Mouse (Mus musculus) heart, embryonic 10.5 days (tissue): ENCODE measurements around the gene Dedd2. TPM values are rescaled to one million over a fixed set of nuclear protein-coding genes. Genes with fewer than 3 reads are reported as not detected.

Source experiments
- DNase-seq: peaks from one replicate; pipeline ENCODE4 v3.0.0-alpha.2; 2017; ENCODE audit warnings: low spot score
- H3K27ac ChIP-seq: fragments of 300-500 bp; sonication (generic); 2 replicates; pipeline ENCODE4 v1.5.1; 2016; ENCODE audit warnings: mild to moderate bottlenecking
- H3K27me3 ChIP-seq: fragments of 300-500 bp; sonication (generic); 2 replicates; pipeline ENCODE4 v1.6.1; 2016; ENCODE audit warnings: mild to moderate bottlenecking; ENCODE audit not compliant: poor library complexity, insufficient read depth, severe bottlenecking
- H3K36me3 ChIP-seq: fragments of 300-500 bp; sonication (generic); 2 replicates; pipeline ENCODE4 v1.6.1; 2016; ENCODE audit warnings: mild to moderate bottlenecking, moderate library complexity
- H3K4me1 ChIP-seq: fragments of 300-500 bp; sonication (generic); 2 replicates; pipeline ENCODE4 v1.6.1; 2016; ENCODE audit warnings: mild to moderate bottlenecking
- H3K4me3 ChIP-seq: fragments of 300-500 bp; sonication (generic); 2 replicates; pipeline ENCODE4 v1.5.1; 2016; ENCODE audit warnings: mild to moderate bottlenecking, moderate library complexity
- H3K9me3 ChIP-seq: fragments of 300-500 bp; sonication (generic); 2 replicates; pipeline ENCODE4 v1.6.1; 2016; ENCODE audit warnings: mild to moderate bottlenecking, moderate library complexity
- WGBS: fragments of 180-500 bp; shearing (Covaris S2); methylation state at CpG from one replicate; pipeline ENCODE4 v1.1.7; 2016; 5-methylcytosine and 5-hydroxymethylcytosine counted together
- polyA plus RNA-seq: library from polyadenylated mRNA; unstranded; fragments of >200 nt; fragmentation: Nextera tagmentation; extraction: Ambion mirVana; gene quantifications from 2 replicates; pipeline ENCODE4 v1.2.1, GENCODE M21; 2016

Gene Dedd2
- polyA plus RNA-seq, 1 experiment from 2014 or later: 8.1 TPM

GRCm38 (mm10) chr7:25240631-25241030 is 20.2 kb upstream of the Dedd2 start:
- H3K9me3 ChIP-seq: no peaks in the 10 kb centered on the region
- no peak overlapping the region for H3K4me3 ChIP-seq
- peaks cover 42% of the 10 kb centered on the region for H3K36me3 ChIP-seq
- no peaks in the 10 kb centered on the region for H3K27me3 ChIP-seq
- H3K27ac ChIP-seq: no peak overlapping the region
- DNase-seq: no peak
- H3K4me1 ChIP-seq: peaks cover 52% of the 10 kb centered on the region
- WGBS: 52% methylated on average over 7 of the region's 7 CpGs

GRCm38 (mm10) chr7:25238829-25239623 is 18.6 kb upstream of the Dedd2 start:
- Histone ChIP-seq H3K27ac (peak overlapping the region; percentile 96), H3K4me3 (peak overlapping the region; percentile 97), H3K9me3 (no peaks in the 10 kb centered on the region), H3K36me3 (peaks cover 42% of the 10 kb centered on the region), H3K4me1 (peaks cover 36% of the 10 kb centered on the region), H3K27me3 (no peaks in the 10 kb centered on the region)
- peak; percentile 96 for DNase-seq
- WGBS: 4% methylated on average over 30 of the region's 30 CpGs

DNA sequence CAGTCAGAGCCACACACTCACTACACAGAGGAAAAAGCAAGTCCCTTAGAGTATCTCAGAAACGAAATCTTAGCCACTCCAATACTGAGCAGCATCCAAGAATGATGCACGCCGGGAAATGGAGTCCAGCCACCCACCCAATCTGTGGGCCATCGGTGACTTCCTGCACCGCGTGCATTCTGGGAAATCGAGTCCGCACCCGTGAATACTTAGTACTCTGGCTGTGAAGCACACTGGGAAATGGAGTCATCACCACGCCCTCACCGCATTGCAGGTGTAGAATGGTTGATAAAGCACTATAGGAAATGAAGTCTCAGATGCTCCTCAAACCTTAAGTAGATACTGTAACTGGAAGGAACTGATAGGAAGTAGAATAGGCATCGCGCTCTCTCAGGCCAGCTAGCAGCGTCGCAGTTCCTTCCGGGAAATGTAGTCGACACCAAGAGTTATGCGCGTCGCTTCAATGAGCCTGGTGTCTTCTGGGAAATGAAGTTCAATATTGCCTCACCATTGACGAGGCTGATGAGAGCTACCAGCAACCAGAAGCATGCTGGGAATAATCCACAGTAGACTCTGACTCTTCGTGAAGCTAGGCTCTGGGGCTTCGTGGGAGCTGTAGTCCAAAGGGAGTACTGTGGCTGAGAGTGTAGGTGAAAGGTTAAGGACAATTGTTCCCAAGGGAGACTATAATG is 17.7 kb upstream of the Dedd2 start:
- peaks cover 42% of the 10 kb centered on the region for H3K36me3 ChIP-seq

GRCm38 (mm10) chr7:25237249-25238014 is 17.0 kb upstream of the Dedd2 start, which contains the start of gene Gsk3a:
TSS of gene Gsk3a (minus strand) at chr7:25237851.
- WGBS: under 1% methylated on average over 70 of the region's 76 CpGs
- H3K9me3 ChIP-seq: no peaks in the 10 kb centered on the region
- H3K27me3 ChIP-seq: no peaks in the 10 kb centered on the region
- peak within 1 kb of the TSS; percentile 96 for H3K27ac ChIP-seq
- peak within 1 kb of the TSS; percentile 97 for H3K4me3 ChIP-seq
- peak; percentile 99 for DNase-seq
- peaks cover 32% of the 10 kb centered on the region for H3K4me1 ChIP-seq
- H3K36me3 ChIP-seq: peaks cover 42% of the 10 kb centered on the region

More for the DNA sequence above, 17.7 kb upstream of the Dedd2 start:
- Histone ChIP-seq H3K9me3 (no peaks in the 10 kb centered on the region), H3K27me3 (no peaks in the 10 kb centered on the region), H3K4me1 (peaks cover 30% of the 10 kb centered on the region), H3K27ac (peak overlapping the region; percentile 96), H3K4me3 (peak overlapping the region; percentile 97)
- peak; percentile 99 for DNase-seq
- under 1% methylated on average over 23 of the region's 23 CpGs for WGBS

- no peak for DNase-seq
- H3K36me3 ChIP-seq: peaks cover 57% of the 10 kb centered on the region
- no peaks in the 10 kb centered on the region for H3K27me3 ChIP-seq
- peaks cover 24% of the 10 kb centered on the region for H3K4me1 ChIP-seq
- no peak overlapping the region for H3K27ac ChIP-seq
- 93% methylated on average over 5 of the region's 5 CpGs for WGBS
- peak overlapping the region; percentile 97; the same call in 1 of the 2 replicates for H3K4me3 ChIP-seq
- H3K9me3 ChIP-seq: no peaks in the 10 kb centered on the region
Observed at GRCm38 (mm10) chr7:25235526-25235925, 15.1 kb upstream of the Dedd2 start.

- Histone ChIP-seq H3K36me3 (peaks cover 79% of the 10 kb centered on the region), H3K27ac (no peak overlapping the region), H3K27me3 (no peaks in the 10 kb centered on the region), H3K9me3 (no peaks in the 10 kb centered on the region), H3K4me1 (peaks cover 15% of the 10 kb centered on the region), H3K4me3 (no peak overlapping the region)
- no peak for DNase-seq
- 78% methylated on average over 2 of the region's 2 CpGs for WGBS
Observed at GRCm38 (mm10) chr7:25233061-25233460, 12.6 kb upstream of the Dedd2 start.

DNA sequence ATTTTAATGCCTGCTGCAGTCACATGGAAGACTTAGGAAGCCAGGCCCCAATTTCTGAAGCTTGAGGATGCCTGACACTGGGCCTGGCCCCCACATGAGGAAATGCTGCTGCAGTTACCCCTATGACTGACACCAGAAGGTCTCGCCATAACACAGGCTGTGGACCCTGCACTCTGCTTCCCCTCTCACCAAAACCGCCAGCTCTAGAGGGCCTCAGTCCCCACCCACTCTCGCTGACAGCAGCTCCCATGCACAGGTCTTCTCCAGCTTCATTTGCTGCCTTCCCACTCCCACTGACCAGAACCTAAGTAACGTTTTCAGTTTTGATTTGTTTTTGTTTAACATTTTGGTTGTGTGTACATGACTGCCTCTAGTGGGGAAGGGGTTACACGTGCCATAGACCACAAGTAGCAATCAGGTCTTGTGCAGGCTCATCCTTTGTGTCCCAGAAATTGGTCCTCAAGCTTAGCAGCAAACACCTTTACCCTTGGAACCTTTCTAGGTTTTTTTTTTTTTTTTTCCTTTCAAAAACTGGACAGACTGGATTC is 11.8 kb upstream of the Dedd2 start:
- no peaks in the 10 kb centered on the region for H3K9me3 ChIP-seq
- peaks cover 15% of the 10 kb centered on the region for H3K4me1 ChIP-seq
- 71% methylated on average over 5 of the region's 5 CpGs for WGBS
- H3K36me3 ChIP-seq: peaks cover 88% of the 10 kb centered on the region
- no peak overlapping the region for H3K4me3 ChIP-seq
- H3K27ac ChIP-seq: no peak overlapping the region
- DNase-seq: no peak
- no peaks in the 10 kb centered on the region for H3K27me3 ChIP-seq

- H3K27me3 ChIP-seq: no peaks in the 10 kb centered on the region
- no peak for DNase-seq
- peaks cover 4% of the 10 kb centered on the region; the same call in 1 of the 2 replicates for H3K4me1 ChIP-seq
- WGBS: 92% methylated on average over 9 of the region's 9 CpGs
- no peaks in the 10 kb centered on the region for H3K9me3 ChIP-seq
- no peak overlapping the region for H3K27ac ChIP-seq
- peaks cover 100% of the 10 kb centered on the region for H3K36me3 ChIP-seq
- H3K4me3 ChIP-seq: no peak overlapping the region
Observed at GRCm38 (mm10) chr7:25230690-25231285, 10.4 kb upstream of the Dedd2 start.

DNA sequence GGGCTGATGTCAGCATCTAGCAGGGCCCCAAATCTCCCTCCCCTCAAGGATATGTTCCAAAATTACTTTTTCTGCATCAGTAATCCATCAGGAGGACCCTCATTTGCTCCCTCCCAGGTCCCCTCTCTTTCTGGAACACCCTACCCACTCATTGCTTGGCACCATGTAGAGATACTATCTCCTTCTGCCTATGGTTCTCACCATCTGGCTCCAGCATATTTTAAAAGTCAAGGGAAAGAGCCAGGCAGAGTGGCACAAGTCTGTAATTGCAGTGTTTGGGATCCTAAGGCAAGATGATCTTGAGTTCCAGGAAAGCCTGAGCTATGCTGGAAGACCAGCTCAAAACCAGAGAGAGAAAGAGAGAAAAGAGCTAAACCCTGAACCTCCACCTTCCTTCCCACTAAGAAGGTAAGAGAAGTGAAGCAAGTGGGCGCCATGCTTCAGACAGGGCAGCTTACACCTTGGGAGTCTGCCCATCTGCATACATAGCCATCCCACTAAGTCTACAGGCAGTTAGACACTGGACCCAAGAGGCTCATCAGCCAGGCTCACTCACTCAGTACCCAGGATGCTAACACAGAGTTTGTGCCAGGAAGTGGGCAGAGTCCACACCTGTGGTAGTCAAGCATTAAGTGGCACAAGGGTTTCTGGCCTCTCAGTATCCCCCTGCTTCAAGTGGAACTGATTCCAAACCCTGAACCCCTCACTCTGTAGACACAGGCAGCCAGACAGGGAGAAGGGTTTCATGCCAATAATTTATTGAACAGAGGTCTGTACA is 7.3 kb upstream of the Dedd2 start:
- DNase-seq: no peak
- H3K4me3 ChIP-seq: no peak overlapping the region
- peaks cover 4% of the 10 kb centered on the region; the same call in 1 of the 2 replicates for H3K4me1 ChIP-seq
- 87% methylated on average over 1 of the region's 1 CpGs for WGBS
- no peaks in the 10 kb centered on the region for H3K9me3 ChIP-seq
- H3K27me3 ChIP-seq: no peaks in the 10 kb centered on the region
- H3K27ac ChIP-seq: no peak overlapping the region
- H3K36me3 ChIP-seq: peaks cover 93% of the 10 kb centered on the region

DNA sequence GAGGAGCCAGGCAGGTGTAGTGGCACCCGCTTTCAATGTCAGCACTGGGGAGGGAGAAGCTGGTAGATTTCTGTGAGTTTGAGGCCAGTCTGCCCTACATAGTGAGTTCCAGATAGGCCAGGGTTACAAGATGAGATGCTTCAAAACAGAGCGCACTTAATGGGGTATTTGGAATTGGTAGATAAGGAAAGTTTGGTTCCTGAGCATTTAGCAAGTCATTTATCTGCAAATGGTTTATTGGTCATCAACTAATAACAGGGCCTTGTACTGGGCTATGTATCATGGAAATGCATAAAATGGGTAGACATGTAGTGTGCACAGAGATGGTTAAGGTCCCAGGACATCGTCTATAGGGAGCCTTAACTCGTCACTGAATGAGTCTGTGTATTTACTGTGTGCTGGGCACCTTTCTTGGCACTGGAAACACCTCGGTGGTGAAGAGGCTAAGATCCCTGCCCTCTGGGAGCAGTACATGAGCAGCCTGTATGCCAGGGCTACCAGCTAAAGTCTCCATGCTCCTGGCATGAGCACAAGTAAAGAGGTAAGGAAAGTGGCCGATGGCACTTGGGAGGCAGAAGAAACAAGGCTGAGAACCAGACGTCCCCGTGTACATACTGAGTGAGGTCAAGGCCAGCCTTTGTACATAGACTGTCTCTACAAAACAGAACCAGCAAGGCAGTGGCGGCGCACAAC is 2.0 kb upstream of the Dedd2 start:
- WGBS: 83% methylated on average over 10 of the region's 10 CpGs

DNA sequence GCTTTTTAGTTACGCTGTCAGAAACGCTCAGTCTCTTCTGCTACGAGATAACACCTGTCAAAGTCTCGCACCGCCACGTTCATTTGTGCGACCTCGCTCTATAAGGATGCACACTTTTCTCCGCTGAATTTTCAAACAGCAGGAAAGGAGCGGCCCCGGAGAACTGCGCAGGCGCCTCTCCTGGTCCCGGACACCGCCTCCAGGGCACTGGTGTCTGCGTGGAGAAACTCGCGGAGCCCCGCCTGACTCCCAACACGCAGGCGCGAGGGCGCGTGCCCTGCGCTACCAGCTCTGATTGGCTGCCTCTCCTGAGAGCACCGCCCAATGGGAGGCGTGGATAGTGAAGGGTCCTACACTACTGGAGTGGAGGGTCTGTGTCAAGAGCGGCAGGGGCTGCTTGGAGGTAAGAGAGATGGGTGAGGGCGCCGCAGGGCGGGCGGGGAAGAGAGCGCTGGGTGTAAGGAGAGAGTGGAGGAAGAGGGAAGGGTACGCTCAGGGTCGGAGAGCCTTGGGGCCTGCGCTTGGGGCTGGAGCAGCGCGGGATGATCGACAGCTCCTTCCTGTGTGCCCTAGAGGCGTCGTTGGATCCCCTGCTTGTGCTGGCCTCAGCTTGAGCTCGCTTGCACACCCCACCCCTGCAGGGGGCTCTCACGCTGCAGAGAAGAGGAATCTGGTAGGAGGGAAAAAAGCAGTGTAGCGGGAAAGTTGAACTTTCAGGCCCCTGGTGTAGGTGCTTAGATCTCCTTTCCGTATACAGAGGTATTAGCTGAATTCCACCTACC is 878 bp upstream of the Dedd2 start, which contains the start of gene Zfp526:
Gene Zfp526, plus strand, starts transcription at position 324 of the 782 bp plus-strand sequence.
- Histone ChIP-seq H3K27me3 (no peaks in the 10 kb centered on the region), H3K36me3 (peaks cover 29% of the 10 kb centered on the region), H3K9me3 (no peaks in the 10 kb centered on the region), H3K27ac (peak within 1 kb of the TSS; percentile 95), H3K4me1 (peaks cover 42% of the 10 kb centered on the region), H3K4me3 (peak within 1 kb of the TSS; percentile 74)
- peak; percentile 99 for DNase-seq
- under 1% methylated on average over 45 of the region's 45 CpGs for WGBS

More for the DNA sequence above, 2.0 kb upstream of the Dedd2 start:
- Histone ChIP-seq H3K36me3 (peaks cover 40% of the 10 kb centered on the region), H3K9me3 (no peaks in the 10 kb centered on the region), H3K4me1 (peaks cover 42% of the 10 kb centered on the region), H3K4me3 (peak overlapping the region; percentile 74), H3K27ac (peak overlapping the region; percentile 95), H3K27me3 (no peaks in the 10 kb centered on the region)
- DNase-seq: no peak
